Mouse (Mus musculus): Measurements from ENCODE around the gene Pin1. TPM values are rescaled to one million over a fixed set of nuclear protein-coding genes. Genes with fewer than 3 reads are reported as not detected.
"Not testable (repeated sequence)": the region's sequence is repeated elsewhere in the genome, so short reads cannot be mapped to it uniquely, and the experiment has no call there.

Pin1 gene
- total RNA-seq (2022) = 10 to 100 TPM; 12.2 to 15.0 (median 13.7) TPM

DNA sequence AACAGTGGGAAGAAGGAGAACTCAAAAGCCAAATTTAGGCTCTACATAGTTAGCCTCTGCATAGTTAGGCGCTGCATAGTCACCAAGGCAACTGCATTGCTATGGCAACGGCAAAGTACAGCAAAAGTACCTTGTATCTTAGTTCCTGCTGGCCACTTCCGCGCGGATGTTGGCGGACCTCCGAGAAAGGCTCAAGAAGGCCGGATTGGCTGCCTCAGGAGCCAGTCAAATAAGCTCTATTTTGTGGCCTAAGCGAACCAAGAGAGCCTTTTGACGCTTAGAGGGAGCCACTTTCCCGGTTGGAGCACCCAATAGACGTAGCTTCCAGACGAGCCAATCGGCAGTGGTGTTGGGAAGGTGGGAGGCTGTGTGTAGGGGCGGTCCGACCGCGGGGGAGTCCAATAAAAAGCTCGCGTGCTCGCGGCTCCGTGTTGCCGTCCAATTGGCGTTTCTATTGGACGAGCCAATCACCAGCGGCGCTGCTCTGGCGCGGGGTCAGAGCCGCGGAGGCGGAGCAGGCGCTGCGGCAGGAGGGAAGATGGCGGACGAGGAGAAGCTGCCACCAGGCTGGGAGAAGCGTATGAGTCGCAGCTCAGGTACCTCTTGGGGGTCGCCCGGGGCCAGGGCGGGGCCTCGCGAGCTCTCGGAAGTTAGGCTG, at the start of gene Pin1:
TSS of gene Pin1 (plus strand) at position 494 of the 658 bp plus-strand sequence.
- DNase-seq (ENCODE audit: low spot score in 2 of 2) = peak; percentile 94 to 98

- DNase-seq (ENCODE audit: low spot score in 2 of 2) = no peak
Observed at GRCm38 (mm10) chr9:20606269-20606668, 45.6 kb upstream of the Pin1 start.

- peak; percentile 66 to 70 for DNase-seq (ENCODE audit: low spot score in 2 of 2)
Observed at GRCm38 (mm10) chr9:20607100-20607974, 44.6 kb upstream of the Pin1 start.

GRCm38 (mm10) chr9:20609831-20610464, 41.9 kb upstream of the Pin1 start:
- no peak for DNase-seq (ENCODE audit: low spot score in 2 of 2)

- no peak for DNase-seq (ENCODE audit: low spot score in 2 of 2)
Observed at GRCm38 (mm10) chr9:20611976-20612375, 39.9 kb upstream of the Pin1 start.

GRCm38 (mm10) chr9:20616685-20617084, 35.2 kb upstream of the Pin1 start:
- DNase-seq (ENCODE audit: low spot score in 2 of 2) = no peak

DNA sequence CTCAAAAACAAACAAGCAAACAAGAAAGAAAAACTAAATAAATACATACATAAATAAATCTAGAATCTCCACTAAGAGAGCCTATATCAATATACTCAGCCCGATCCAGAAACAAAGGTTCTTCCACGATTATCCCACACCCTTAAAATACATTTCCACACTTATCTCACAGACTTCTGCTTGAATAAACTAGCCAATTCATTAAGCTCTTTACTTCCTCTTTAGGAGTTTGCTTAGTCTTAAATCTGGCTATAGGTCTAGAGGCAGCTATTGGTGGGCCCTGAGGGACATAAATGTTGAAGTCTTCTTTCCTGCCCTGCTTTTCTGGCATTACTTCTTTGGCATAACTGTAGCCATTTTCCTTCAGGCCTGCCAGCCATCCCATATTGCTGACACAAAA, 20.6 kb upstream of the Pin1 start:
- DNase-seq (ENCODE audit: low spot score in 2 of 2) = no peak

DNA sequence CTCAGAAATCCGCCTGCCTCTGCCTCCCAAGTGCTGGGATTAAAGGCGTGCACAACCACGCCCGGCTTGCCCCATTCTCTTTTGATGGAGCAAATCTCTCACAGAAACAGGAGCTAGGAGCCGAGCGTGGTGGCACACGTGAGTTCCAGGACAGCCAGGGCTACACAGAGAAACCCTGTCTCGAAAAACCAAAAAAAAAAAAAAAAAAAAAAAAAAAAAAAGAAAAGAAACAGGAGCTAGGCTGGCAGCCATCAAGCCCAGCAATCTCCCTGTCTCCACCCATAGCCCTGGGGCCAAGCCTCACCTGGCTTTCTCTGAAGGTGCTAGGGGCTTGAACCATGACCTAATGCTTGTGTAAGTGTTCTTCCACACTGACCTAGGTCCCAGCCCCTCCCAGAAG, 16.2 kb upstream of the Pin1 start:
- not testable (repeated sequence) for DNase-seq (ENCODE audit: low spot score in 2 of 2)

DNA sequence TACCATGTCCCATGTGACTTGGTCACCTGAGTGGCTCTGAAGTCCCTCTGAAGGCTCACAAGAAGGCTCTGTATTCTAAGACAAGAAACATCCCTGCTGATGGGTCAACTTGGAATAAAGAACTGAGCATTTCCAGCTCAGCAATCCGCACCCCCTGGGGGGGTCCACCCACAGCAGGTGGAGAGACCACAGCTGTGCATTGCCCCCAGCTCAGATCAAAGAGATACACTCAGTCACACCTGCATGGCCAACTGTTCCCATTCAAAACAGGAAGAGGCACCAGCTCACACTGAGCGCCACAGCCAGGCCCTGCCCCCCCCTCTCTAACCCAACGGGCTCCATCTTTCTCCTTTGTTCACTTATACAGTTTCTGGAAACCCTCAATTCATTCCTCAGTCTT, 15.6 kb upstream of the Pin1 start:
- no peak for DNase-seq (ENCODE audit: low spot score in 2 of 2)

DNA sequence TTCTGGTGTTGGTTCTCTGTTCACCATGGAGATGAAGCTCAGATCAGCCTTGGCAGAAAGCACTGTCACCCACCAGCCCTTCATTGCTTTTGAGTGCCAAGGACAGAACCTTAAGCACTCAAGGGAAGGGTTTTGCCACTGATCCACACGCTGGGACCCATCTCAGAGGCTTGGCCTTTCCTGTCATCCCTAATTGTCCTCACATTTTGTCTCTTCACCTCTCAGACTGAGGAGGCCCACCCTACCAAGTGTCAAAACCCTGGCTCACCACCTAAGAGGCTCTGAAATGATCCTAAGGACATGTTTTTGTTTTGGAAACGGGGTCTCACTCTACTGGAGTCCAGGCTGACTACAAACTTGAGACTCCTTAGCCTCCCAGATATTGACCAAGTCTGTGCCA, 15.1 kb upstream of the Pin1 start:
- no peak for DNase-seq (ENCODE audit: low spot score in 2 of 2)

- DNase-seq (ENCODE audit: low spot score in 2 of 2) = no peak
Observed at GRCm38 (mm10) chr9:20638552-20638951, 13.3 kb upstream of the Pin1 start.

DNA sequence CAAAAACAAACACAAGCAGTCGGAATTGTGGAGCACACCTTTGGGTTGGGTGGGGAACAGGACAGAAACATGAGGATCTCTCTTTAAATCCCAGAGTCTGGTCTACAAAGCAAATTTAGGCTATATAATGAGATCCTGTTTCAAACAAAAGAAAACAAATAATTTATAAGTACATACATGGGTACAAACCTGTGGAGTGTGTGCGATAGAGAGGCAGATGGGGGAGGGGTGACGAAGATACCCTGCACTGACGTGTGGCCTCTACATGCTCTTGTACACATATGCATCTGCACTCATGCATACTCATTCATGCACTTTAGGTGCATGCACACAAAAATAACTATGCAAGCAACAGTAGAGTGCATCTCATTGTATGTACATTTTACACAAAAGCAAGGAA, 12.4 kb upstream of the Pin1 start:
- DNase-seq (ENCODE audit: low spot score in 2 of 2) = no peak

- DNase-seq (ENCODE audit: low spot score in 2 of 2) = no peak
Observed at GRCm38 (mm10) chr9:20641501-20641900, 10.4 kb upstream of the Pin1 start.

- DNase-seq (ENCODE audit: low spot score in 2 of 2) = no peak
Observed at GRCm38 (mm10) chr9:20642101-20642895, 9.6 kb upstream of the Pin1 start, which contains the start of gene Ubl5. Ubl5 (plus strand) TSS chr9:20642878.

DNA sequence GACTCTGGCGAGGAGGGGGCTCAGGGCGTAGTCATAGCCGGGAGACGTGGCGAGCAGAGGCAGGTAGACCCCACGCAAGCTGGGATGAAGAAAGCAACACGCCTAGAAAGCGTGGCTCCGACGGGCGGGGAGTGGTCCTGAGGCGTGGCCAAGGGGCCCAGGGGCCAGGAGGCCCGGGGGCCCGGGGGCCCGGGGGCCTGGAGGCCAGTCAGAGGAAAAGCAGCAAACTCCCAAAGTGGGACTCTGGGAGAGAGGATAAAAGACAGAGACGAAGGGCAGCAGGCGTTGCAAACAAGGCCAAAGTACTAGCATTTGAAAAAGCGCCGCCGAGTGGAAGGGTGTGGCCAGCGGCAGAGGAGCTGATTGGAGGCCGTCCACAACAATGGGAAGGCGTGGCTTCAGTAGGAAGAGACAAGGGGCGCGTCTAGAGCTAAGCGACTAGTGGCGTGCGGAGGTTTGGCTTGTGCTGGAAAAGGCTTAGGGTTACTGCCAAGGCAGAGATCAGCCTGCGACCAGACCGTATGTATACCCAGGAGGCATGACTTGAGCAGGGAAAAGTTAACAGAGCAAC, 8.9 kb upstream of the Pin1 start:
- peak; percentile 39 to 57 for DNase-seq (ENCODE audit: low spot score in 2 of 2)

GRCm38 (mm10) chr9:20643781-20644180, 8.1 kb upstream of the Pin1 start:
- no peak for DNase-seq (ENCODE audit: low spot score in 2 of 2)

DNA sequence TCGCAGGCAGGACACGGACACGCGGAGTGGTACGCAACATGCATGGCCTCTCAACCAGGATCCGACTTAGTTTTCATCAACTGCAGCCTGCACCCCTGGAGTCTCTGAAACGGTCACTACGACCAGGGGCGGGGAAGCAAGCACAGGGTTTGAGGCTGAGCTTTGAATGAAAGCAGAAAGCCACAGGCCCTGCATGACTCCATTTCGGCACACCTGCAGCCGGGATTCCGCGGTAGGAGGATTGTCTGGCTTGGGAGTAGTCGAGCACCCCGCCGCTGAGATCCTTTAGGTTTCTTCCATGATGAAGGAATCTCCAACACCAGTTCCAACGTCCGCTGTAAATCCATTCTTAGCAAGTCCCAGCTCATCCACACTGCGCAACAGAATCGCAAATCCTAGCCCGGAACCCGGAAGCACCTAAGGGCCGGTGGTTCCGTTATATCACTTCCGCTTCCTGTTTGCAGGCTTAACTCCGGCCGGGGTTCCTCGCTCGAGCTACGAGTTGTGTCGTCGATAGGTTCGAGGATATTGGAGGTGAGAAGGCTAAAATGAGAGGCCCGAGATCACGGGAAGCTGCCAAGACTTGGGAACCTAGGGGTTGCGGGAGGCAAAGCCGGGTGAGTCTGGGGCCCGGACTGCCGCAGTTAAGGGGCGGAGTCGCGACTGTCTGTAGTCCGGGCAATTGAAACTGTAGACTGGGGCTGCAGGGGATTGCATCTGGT, 7.4 kb upstream of the Pin1 start, which contains the start of gene Fbxl12:
TSS of gene Fbxl12 (minus strand) at position 408 of the 722 bp plus-strand sequence.
- DNase-seq (ENCODE audit: low spot score in 2 of 2) = peak; percentile 53 to 60

DNA sequence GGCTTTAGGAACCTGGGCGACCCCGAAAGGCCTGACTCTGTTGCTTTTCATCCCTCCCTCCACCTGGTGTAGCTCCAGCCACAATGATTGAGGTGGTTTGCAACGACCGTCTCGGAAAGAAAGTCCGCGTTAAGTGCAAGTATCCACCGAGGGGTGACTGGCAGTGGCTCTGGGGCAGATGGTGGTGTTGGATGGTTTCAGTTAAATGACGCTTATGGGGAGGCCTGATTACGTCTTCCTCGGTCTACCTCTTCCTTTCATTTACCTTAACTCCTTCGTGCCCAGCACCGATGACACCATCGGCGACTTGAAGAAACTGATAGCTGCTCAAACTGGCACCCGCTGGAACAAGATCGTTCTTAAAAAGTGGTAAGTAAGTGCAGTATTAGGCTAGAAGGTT, 6.8 kb upstream of the Pin1 start:
- DNase-seq (ENCODE audit: low spot score in 2 of 2) = no peak

DNA sequence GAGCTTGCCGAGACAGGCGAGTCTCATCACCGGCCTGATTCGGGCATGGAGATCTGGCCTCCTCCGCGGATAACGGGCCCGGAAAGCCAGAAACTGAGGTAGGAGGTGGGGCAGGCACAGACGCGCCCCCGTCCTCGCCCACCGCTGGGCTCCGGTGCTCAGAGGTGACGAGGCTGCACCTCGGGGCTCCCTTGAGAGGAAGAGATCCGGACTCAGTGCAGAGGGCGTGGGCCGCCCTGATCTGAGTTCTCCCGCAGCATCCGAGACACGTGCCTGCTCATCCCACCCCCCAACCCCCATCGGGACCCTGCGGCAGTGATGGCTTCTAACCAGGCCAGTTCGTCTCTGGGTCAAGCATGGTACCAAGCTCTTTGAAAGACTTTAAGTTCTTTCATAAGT, 364 bp downstream of the Pin1 start:
- no peak for DNase-seq (ENCODE audit: low spot score in 2 of 2)

- no peak for DNase-seq (ENCODE audit: low spot score in 2 of 2)
Observed at GRCm38 (mm10) chr9:20653859-20654258, 2.0 kb downstream of the Pin1 start.

Measured in gastrocnemius, adult 8-10 months (tissue).